Mouse (Mus musculus): Measurements from ENCODE around the gene Anks1b.

DNA sequence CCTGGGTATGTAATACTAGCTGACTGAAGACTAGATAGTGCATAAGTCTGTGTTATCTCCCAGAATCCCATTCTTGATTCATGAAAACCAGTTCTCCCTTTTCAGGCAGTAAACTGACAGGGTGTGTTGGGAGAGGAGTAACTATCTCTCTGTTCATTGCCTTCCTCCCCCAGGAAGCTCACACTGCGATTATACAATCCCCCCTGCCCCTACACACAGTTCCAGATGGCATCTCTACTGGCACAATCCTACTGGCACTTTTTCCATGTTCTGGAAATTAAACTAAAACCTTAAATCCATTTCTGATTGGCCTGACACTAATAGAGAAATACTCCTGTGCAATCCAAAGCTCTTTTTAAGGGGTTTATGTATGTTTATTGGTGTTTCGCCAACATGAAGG lies 951.4 kb downstream of the Anks1b start:
- TF ChIP-seq CTCF (conservative IDR thresholded peaks at IDR 0.05; ENCODE audit: insufficient read depth, insufficient read length, low read depth, low read length) (no peak), POLR2A (IDR thresholded peaks at IDR 0.05; ENCODE audit: low read depth, low read length) (no peak)

Data from kidney, adult 2 months (tissue).